Mouse (Mus musculus): ENCODE measurements around the gene Zfp580. TPM values are rescaled to one million over a fixed set of nuclear protein-coding genes. Genes with fewer than 3 reads are reported as not detected.
"Not testable (repeated sequence)": the region's sequence is repeated elsewhere in the genome, so short reads cannot be mapped to it uniquely, and the experiment has no call there.

Zfp580 gene
- 10 to 100 TPM; 43.1 to 44.0 TPM for total RNA-seq (2021)

GRCm38 (mm10) chr7:5051193-5052192 is at the start of gene Zfp580:
Gene Zfp580, plus strand, starts transcription at chr7:5051538.
- DNase-seq (ENCODE audit: extremely low spot score in 1 of 2, low spot score in 1 of 2) = peak; percentile 73 to 81

- DNase-seq (ENCODE audit: extremely low spot score in 1 of 2, low spot score in 1 of 2) = not testable (repeated sequence)
These were observed 48.5 kb upstream of the Zfp580 start for GRCm38 (mm10) chr7:5002876-5003275.

- DNase-seq (ENCODE audit: extremely low spot score in 1 of 2, low spot score in 1 of 2) = no peak
These were observed 43.1 kb upstream of the Zfp580 start for GRCm38 (mm10) chr7:5008229-5008628.

- no peak for DNase-seq (ENCODE audit: extremely low spot score in 1 of 2, low spot score in 1 of 2)
These were observed 38.4 kb upstream of the Zfp580 start for GRCm38 (mm10) chr7:5012681-5013513.

GRCm38 (mm10) chr7:5014251-5015117 is 36.9 kb upstream of the Zfp580 start, which contains the start of the genes Zfp524 and Fiz1:
Gene Zfp524, plus strand, starts transcription at chr7:5014415.
Gene Fiz1, minus strand, starts transcription at chr7:5014697.
- peak; percentile 93 for DNase-seq (ENCODE audit: extremely low spot score in 1 of 2, low spot score in 1 of 2)

- DNase-seq (ENCODE audit: extremely low spot score in 1 of 2, low spot score in 1 of 2) = peak; percentile 76 to 86
These were observed 36.0 kb upstream of the Zfp580 start, which contains the start of gene Gm44973 for GRCm38 (mm10) chr7:5015118-5016001. Gene Gm44973, plus strand, starts transcription at chr7:5015496.

GRCm38 (mm10) chr7:5016057-5016456 is 35.3 kb upstream of the Zfp580 start:
- no peak for DNase-seq (ENCODE audit: extremely low spot score in 1 of 2, low spot score in 1 of 2)

- DNase-seq (ENCODE audit: extremely low spot score in 1 of 2, low spot score in 1 of 2) = no peak
These were observed 34.4 kb upstream of the Zfp580 start for GRCm38 (mm10) chr7:5016920-5017319.

- DNase-seq (ENCODE audit: extremely low spot score in 1 of 2, low spot score in 1 of 2) = no peak
These were observed 34.0 kb upstream of the Zfp580 start for GRCm38 (mm10) chr7:5017352-5017751.

GRCm38 (mm10) chr7:5017931-5018330 is 33.4 kb upstream of the Zfp580 start:
- DNase-seq (ENCODE audit: extremely low spot score in 1 of 2, low spot score in 1 of 2) = no peak

GRCm38 (mm10) chr7:5019576-5019975 is 31.8 kb upstream of the Zfp580 start:
- not testable (repeated sequence) for DNase-seq (ENCODE audit: extremely low spot score in 1 of 2, low spot score in 1 of 2)

- DNase-seq (ENCODE audit: extremely low spot score in 1 of 2, low spot score in 1 of 2) = peak; percentile 96 to 98
These were observed 31.2 kb upstream of the Zfp580 start, which contains the start of the genes Zfp865 and Ccdc106 for GRCm38 (mm10) chr7:5020000-5020681. Gene Zfp865, plus strand, starts transcription at chr7:5020376. Gene Ccdc106, plus strand, starts transcription at chr7:5020553.

GRCm38 (mm10) chr7:5020685-5021084 is 30.7 kb upstream of the Zfp580 start:
- no peak for DNase-seq (ENCODE audit: extremely low spot score in 1 of 2, low spot score in 1 of 2)

GRCm38 (mm10) chr7:5021197-5021596 is 30.1 kb upstream of the Zfp580 start:
- no peak for DNase-seq (ENCODE audit: extremely low spot score in 1 of 2, low spot score in 1 of 2)

- DNase-seq (ENCODE audit: extremely low spot score in 1 of 2, low spot score in 1 of 2) = no peak
These were observed 21.8 kb upstream of the Zfp580 start for GRCm38 (mm10) chr7:5029543-5029942.

GRCm38 (mm10) chr7:5029946-5030345 is 21.4 kb upstream of the Zfp580 start:
- no peak for DNase-seq (ENCODE audit: extremely low spot score in 1 of 2, low spot score in 1 of 2)

- no peak for DNase-seq (ENCODE audit: extremely low spot score in 1 of 2, low spot score in 1 of 2)
These were observed 20.6 kb upstream of the Zfp580 start for GRCm38 (mm10) chr7:5030554-5031275.

Measured in layer of hippocampus, postnatal 25 days (tissue).